24 mouse cellular contexts compared by ENCODE assay signal in genomic region chr8:48970655-48971054, GRCm38 (mm10).
"Had no signal": no experiment of that assay in that cellular context is flagged by ENCODE, and none has a peak within 500 bp of the region (broad histone marks: within the 10 kb centered on the region; RNA-seq: fewer than 3 reads in every experiment).

No protein-coding gene starts in this region.

- H3K4me1 ChIP-seq: limb, embryonic 10.5 days; limb, embryonic 13.5 days; liver, embryonic 12.5 days; liver, embryonic 15.5 days; lung, embryonic 15.5 days; megakaryocyte, embryonic 14.5 days; midbrain, embryonic 13.5 days had no signal

- H3K9me3 ChIP-seq: limb, embryonic 10.5 days; limb, embryonic 13.5 days; liver, embryonic 12.5 days; liver, embryonic 15.5 days; lung, embryonic 15.5 days; midbrain, embryonic 10.5 days; midbrain, embryonic 13.5 days; neural tube, embryonic 13.5 days had no signal

- ATAC-seq: liver, embryonic 12.5 days; midbrain, embryonic 13.5 days; midbrain, embryonic 16.5 days had no signal

- H3K4me2 ChIP-seq: limb, embryonic 13.5 days; liver, embryonic 12.5 days; liver, embryonic 15.5 days; lung, embryonic 15.5 days; midbrain, embryonic 13.5 days; neural tube, embryonic 13.5 days had no signal

- H3K27me3 ChIP-seq: limb, embryonic 13.5 days; liver, embryonic 12.5 days; liver, embryonic 15.5 days; lung, embryonic 15.5 days; megakaryocyte, embryonic 14.5 days; midbrain, embryonic 13.5 days; neural tube, embryonic 13.5 days had no signal

- H3K36me3 ChIP-seq: limb, embryonic 10.5 days; limb, embryonic 13.5 days; liver, embryonic 12.5 days; liver, embryonic 15.5 days; lung, embryonic 15.5 days; midbrain, embryonic 10.5 days; midbrain, embryonic 13.5 days; neural tube, embryonic 13.5 days had no signal

- H3K4me3 ChIP-seq: limb, embryonic 10.5 days; limb, embryonic 13.5 days; liver, embryonic 12.5 days; liver, embryonic 15.5 days; lung, embryonic 15.5 days; megakaryocyte, embryonic 14.5 days; midbrain, embryonic 10.5 days; midbrain, embryonic 13.5 days; myocyte; neural tube, embryonic 13.5 days had no signal

- H3K27ac ChIP-seq: limb, embryonic 10.5 days; limb, embryonic 13.5 days; liver, embryonic 12.5 days; liver, embryonic 15.5 days; lung, embryonic 15.5 days; midbrain, embryonic 10.5 days; midbrain, embryonic 13.5 days; neural tube, embryonic 13.5 days; stomach, postnatal 0 days had no signal

- DNase-seq: kidney, postnatal 14 days; kidney, postnatal 4 days; liver; lung, adult 18-20 months; lung, postnatal 10 days; lung, postnatal 36 days; right cerebral cortex, adult 18-20 months; right cerebral cortex, postnatal 14 days; right cerebral cortex, postnatal 4 days; thymus, adult 2 months; thymus, postnatal 14 days; thymus, postnatal 4 days had no signal

- H3K9ac ChIP-seq: limb, embryonic 13.5 days; liver, embryonic 12.5 days; liver, embryonic 15.5 days; lung, embryonic 15.5 days; midbrain, embryonic 13.5 days; neural tube, embryonic 13.5 days had no signal
